Mouse (Mus musculus) lung, embryonic 16.5 days (tissue): Measurements from ENCODE around the gene Haus7. TPM values are rescaled to one million over a fixed set of nuclear protein-coding genes. Genes with fewer than 3 reads are reported as not detected.
A peak's percentile ranks its signal among the peaks of the same experiment; 100 is the strongest.
"Not testable (repeated sequence)": the region's sequence is repeated elsewhere in the genome, so short reads cannot be mapped to it uniquely, and the experiment has no call there.

Experiments used
- ATAC-seq: fragments of 200-750 bp; cut with Nextera tagmentation; 2 replicates; pipeline ENCODE4 v1.8.0; 2017; ENCODE audit warnings: low read depth, mild to moderate bottlenecking, moderate library complexity
- H3K27ac ChIP-seq: fragments of 300-500 bp; sonication (generic); 2 replicates; pipeline ENCODE4 v1.5.1; 2014; ENCODE audit warnings: mild to moderate bottlenecking, control low read depth, low read length
- H3K27me3 ChIP-seq: fragments of 300-500 bp; sonication (generic); 2 replicates; pipeline ENCODE4 v1.6.1; 2014; ENCODE audit warnings: low read depth, low read length, mixed read lengths; ENCODE audit not compliant: control insufficient read depth, insufficient read depth
- H3K36me3 ChIP-seq: fragments of 300-500 bp; sonication (generic); 2 replicates; pipeline ENCODE4 v1.6.1; 2014; ENCODE audit warnings: low read length; ENCODE audit not compliant: control insufficient read depth, insufficient read depth
- H3K4me1 ChIP-seq: fragments of 300-500 bp; sonication (generic); replicated peaks from 2 replicates; pipeline ENCODE4 v1.6.1; 2014; ENCODE audit warnings: low read length, mixed read lengths; ENCODE audit not compliant: control insufficient read depth, insufficient read depth
- H3K4me2 ChIP-seq: fragments of 300-500 bp; sonication (generic); 2 replicates; pipeline ENCODE4 v1.6.1; 2014; ENCODE audit warnings: low read depth, low read length, control low read depth
- H3K4me3 ChIP-seq: fragments of 300-500 bp; sonication (generic); 2 replicates; pipeline ENCODE4 v1.5.1; 2014; ENCODE audit warnings: mild to moderate bottlenecking, low read length, control low read depth
- H3K9ac ChIP-seq: fragments of 300-500 bp; sonication (generic); 2 replicates; pipeline ENCODE4 v1.6.1; 2014; ENCODE audit warnings: low read length, control low read depth
- H3K9me3 ChIP-seq: fragments of 300-500 bp; sonication (generic); 2 replicates; pipeline ENCODE4 v1.6.1; 2016; ENCODE audit warnings: low read length; ENCODE audit not compliant: control insufficient read depth
- WGBS: fragments of 180-500 bp; shearing (Covaris S2); extraction: QIAGEN DNeasy Blood & Tissue Kit; methylation state at CpG from one replicate; pipeline ENCODE4 v1.1.7; 2014; 5-methylcytosine and 5-hydroxymethylcytosine counted together
- polyA plus RNA-seq: library from polyadenylated mRNA; unstranded; fragments of >200 nt; fragmentation: Nextera tagmentation; extraction: Ambion mirVana; gene quantifications from 2 replicates; pipeline ENCODE4 v1.2.1, GENCODE M21; 2015

Haus7 gene
- polyA plus RNA-seq: 54.2 and 54.4 TPM in 2 replicates

GRCm38 (mm10) chrX:73458877-73459392 is at the start of gene Haus7:
Gene Haus7 (minus strand): TSS chrX:73459044.
- WGBS: 14% methylated on average over 26 of the region's 26 CpGs
- Histone ChIP-seq H3K36me3 (no peaks in the 10 kb centered on the region), H3K4me3 (peak within 1 kb of the TSS; percentile 62), H3K4me2 (peak within 1 kb of the TSS; percentile 62), H3K9me3 (no peaks in the 10 kb centered on the region), H3K27me3 (no peaks in the 10 kb centered on the region), H3K9ac (peak within 1 kb of the TSS; percentile 67), H3K4me1 (no peaks in the 10 kb centered on the region), H3K27ac (no peak within 1 kb of the TSS)
- peak; percentile 100 for ATAC-seq

- Histone ChIP-seq H3K4me1 (no peaks in the 10 kb centered on the region), H3K4me3 (no peak overlapping the region), H3K27ac (no peak overlapping the region), H3K9me3 (no peaks in the 10 kb centered on the region; the same call in 1 of the 2 replicates), H3K27me3 (peaks cover 22% of the 10 kb centered on the region), H3K36me3 (no peaks in the 10 kb centered on the region), H3K4me2 (no peak overlapping the region), H3K9ac (no peak overlapping the region)
- ATAC-seq: no peak
- WGBS: 75% methylated on average over 4 of the region's 4 CpGs
Observed at GRCm38 (mm10) chrX:73506577-73506976, 47.7 kb upstream of the Haus7 start.

GRCm38 (mm10) chrX:73505130-73505735 is 46.4 kb upstream of the Haus7 start:
- ATAC-seq: no peak
- no peak overlapping the region for H3K27ac ChIP-seq
- no peaks in the 10 kb centered on the region for H3K36me3 ChIP-seq
- H3K4me1 ChIP-seq: no peaks in the 10 kb centered on the region
- H3K4me2 ChIP-seq: no peak overlapping the region
- H3K9me3 ChIP-seq: no peaks in the 10 kb centered on the region; the same call in 1 of the 2 replicates
- peaks cover 28% of the 10 kb centered on the region for H3K27me3 ChIP-seq
- no peak overlapping the region for H3K9ac ChIP-seq
- no peak overlapping the region for H3K4me3 ChIP-seq
- 71% methylated on average over 5 of the region's 5 CpGs for WGBS

GRCm38 (mm10) chrX:73496746-73497145 is 37.9 kb upstream of the Haus7 start:
- 78% methylated on average over 4 of the region's 4 CpGs for WGBS
- H3K4me3 ChIP-seq: no peak overlapping the region
- no peak overlapping the region for H3K27ac ChIP-seq
- no peak for ATAC-seq
- no peaks in the 10 kb centered on the region for H3K4me1 ChIP-seq
- no peak overlapping the region for H3K9ac ChIP-seq
- H3K36me3 ChIP-seq: no peaks in the 10 kb centered on the region
- peaks cover 6% of the 10 kb centered on the region; the same call in 1 of the 2 replicates for H3K27me3 ChIP-seq
- H3K4me2 ChIP-seq: no peak overlapping the region
- H3K9me3 ChIP-seq: no peaks in the 10 kb centered on the region

- not testable (repeated sequence) for H3K27me3 ChIP-seq, H3K9ac ChIP-seq, H3K4me1 ChIP-seq, H3K36me3 ChIP-seq, H3K4me2 ChIP-seq, H3K27ac ChIP-seq, H3K9me3 ChIP-seq, H3K4me3 ChIP-seq
- 0% methylated on average over 1 of the region's 2 CpGs for WGBS
- ATAC-seq: peak; percentile 72; the same call in 1 of the 2 replicates
Observed at GRCm38 (mm10) chrX:73493567-73493966, 34.7 kb upstream of the Haus7 start.

GRCm38 (mm10) chrX:73490804-73491203 is 32.0 kb upstream of the Haus7 start:
- Histone ChIP-seq H3K27me3 (no peaks in the 10 kb centered on the region), H3K4me1 (0 out of 2 replicates have a peak, but pooled peaks cover 4% of the 10 kb centered on the region), H3K4me3 (no peak overlapping the region), H3K4me2 (no peak overlapping the region), H3K9ac (no peak overlapping the region), H3K9me3 (no peaks in the 10 kb centered on the region), H3K36me3 (no peaks in the 10 kb centered on the region), H3K27ac (no peak overlapping the region)
- ATAC-seq: no peak
- WGBS: 70% methylated on average over 3 of the region's 3 CpGs

GRCm38 (mm10) chrX:73490186-73490585 is 31.3 kb upstream of the Haus7 start:
- no peak for ATAC-seq
- Histone ChIP-seq H3K27me3 (no peaks in the 10 kb centered on the region), H3K9ac (no peak overlapping the region), H3K36me3 (no peaks in the 10 kb centered on the region), H3K4me3 (no peak overlapping the region), H3K4me1 (0 out of 2 replicates have a peak, but pooled peaks cover 6% of the 10 kb centered on the region), H3K4me2 (no peak overlapping the region), H3K27ac (no peak overlapping the region), H3K9me3 (no peaks in the 10 kb centered on the region)
- 47% methylated on average over 4 of the region's 4 CpGs for WGBS

- Histone ChIP-seq H3K27me3 (no peaks in the 10 kb centered on the region), H3K27ac (no peak overlapping the region), H3K4me3 (no peak overlapping the region), H3K36me3 (no peaks in the 10 kb centered on the region), H3K9ac (0 out of 2 replicates have a peak overlapping the region, but pooled peaks have one; percentile 23), H3K4me2 (peak overlapping the region; percentile 27; the same call in 1 of the 2 replicates), H3K4me1 (peaks cover 10% of the 10 kb centered on the region; the same call in 1 of the 2 replicates), H3K9me3 (no peaks in the 10 kb centered on the region)
- WGBS: 67% methylated on average over 5 of the region's 5 CpGs
- ATAC-seq: no peak
Observed at GRCm38 (mm10) chrX:73486920-73487319, 28.1 kb upstream of the Haus7 start.

GRCm38 (mm10) chrX:73484870-73485269 is 26.0 kb upstream of the Haus7 start:
- WGBS: 76% methylated on average over 4 of the region's 4 CpGs
- peak overlapping the region; percentile 71 for H3K9ac ChIP-seq
- H3K36me3 ChIP-seq: no peaks in the 10 kb centered on the region
- no peaks in the 10 kb centered on the region for H3K27me3 ChIP-seq
- no peak for ATAC-seq
- H3K4me3 ChIP-seq: peak overlapping the region; percentile 55
- peak overlapping the region; percentile 10; the same call in 1 of the 2 replicates for H3K27ac ChIP-seq
- no peaks in the 10 kb centered on the region for H3K9me3 ChIP-seq
- H3K4me1 ChIP-seq: peaks cover 19% of the 10 kb centered on the region
- H3K4me2 ChIP-seq: peak overlapping the region; percentile 57
